Mouse (Mus musculus): ENCODE measurements at regions not wholly inside any gene's neighbourhood (a gene's known extent, or its start where the extent isn't known, plus 50 kb on each side); places are given as distances from the start of the nearest gene placed in this dataset.

GRCm38 (mm10) chr13:45235236-45235635, 154.3 kb upstream of the Mylip start:
- no peak for TF ChIP-seq CTCF (IDR thresholded peaks at IDR 0.05; ENCODE audit: insufficient read depth, low read length)
- TF ChIP-seq POLR2A (IDR thresholded peaks at IDR 0.05; ENCODE audit: borderline replicate concordance, extremely low read depth, low read depth, low read length) = no peak

All from lung, adult 2 months (tissue).